Mouse (Mus musculus) urinary bladder, postnatal 10 days (tissue): ENCODE results near the gene Cecr2.
"Not testable (repeated sequence)": the region's sequence is repeated elsewhere in the genome, so short reads cannot be mapped to it uniquely, and the experiment has no call there.

Source experiments
- DNase-seq: peaks from one replicate; pipeline ENCODE4 v3.0.0; 2022; ENCODE audit warnings: low spot score

Gene Cecr2

DNA sequence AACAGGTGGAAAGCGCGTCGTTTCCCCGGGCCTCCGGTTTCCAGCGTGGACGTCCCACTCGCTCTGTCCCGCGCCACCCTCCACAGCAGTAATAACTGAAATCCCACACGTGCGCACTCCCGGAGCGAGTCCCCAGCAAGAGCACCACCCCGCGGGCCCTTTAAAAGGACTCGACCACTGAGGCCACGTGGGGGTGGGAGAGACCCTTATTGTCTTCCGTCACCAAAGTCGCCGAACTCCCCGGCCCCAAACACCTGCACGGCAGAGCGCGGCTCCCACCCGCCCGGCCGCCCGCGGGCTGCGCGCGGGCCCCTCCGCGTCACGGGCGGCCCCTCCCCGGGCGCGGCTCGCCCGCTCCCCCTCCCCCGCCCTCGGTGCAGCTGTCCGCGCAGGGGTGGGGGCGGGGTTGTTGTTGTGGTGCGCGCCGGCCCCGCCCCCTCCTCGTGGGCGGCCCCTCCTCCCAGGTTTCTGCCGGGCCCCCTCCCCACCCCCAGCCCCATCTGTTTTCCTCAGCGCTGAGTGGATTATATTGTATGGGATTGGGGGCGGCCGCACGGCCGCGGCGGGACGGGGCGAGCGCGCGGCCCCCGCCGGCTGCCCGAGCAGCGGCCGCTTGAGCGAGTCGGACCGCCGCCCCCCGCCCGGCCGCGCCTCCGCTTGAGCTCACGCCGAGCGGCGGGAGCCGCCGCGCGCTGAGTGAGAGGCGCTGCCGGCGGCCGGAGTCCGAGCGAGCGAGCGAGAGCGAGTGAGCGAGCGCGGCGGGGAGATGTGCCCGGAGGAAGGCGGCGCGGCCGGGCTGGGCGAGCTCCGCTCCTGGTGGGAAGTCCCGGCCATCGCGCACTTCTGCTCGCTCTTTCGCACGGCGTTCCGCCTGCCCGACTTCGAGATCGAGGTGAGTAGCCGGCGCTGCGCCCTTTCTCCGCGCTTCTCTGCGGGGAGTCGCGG lies at the start of gene Cecr2:
Gene Cecr2 (plus strand): TSS at position 554 of the 945 bp plus-strand sequence.
- DNase-seq, result no peak

- DNase-seq, result no peak
Measured at GRCm38 (mm10) chr6:120617586-120617985, 48.6 kb upstream of the Cecr2 start.

GRCm38 (mm10) chr6:120618518-120619402 lies 47.4 kb upstream of the Cecr2 start:
- no peak for DNase-seq

DNA sequence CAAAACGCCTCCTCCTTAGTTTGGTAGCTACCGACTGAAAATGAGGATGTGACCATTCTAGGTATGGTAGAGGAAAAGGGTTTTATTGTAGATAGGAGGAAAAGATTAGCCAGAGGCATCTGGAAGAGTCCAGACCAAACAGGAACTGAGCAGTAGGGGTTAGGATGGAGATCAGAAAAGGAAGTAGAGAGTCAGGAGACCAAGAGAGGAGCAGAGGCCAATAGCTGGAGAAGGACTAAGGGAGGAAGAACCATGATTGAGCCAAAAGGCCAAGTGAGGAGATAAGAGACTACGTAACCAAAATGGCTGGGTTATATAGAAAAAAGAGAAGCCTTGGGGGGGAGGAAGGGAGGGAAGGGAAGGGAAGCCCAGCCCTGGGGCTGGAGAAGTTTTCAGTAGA lies 46.0 kb upstream of the Cecr2 start:
- DNase-seq, result no peak

GRCm38 (mm10) chr6:120625081-120625480 lies 41.1 kb upstream of the Cecr2 start:
- no peak for DNase-seq

DNA sequence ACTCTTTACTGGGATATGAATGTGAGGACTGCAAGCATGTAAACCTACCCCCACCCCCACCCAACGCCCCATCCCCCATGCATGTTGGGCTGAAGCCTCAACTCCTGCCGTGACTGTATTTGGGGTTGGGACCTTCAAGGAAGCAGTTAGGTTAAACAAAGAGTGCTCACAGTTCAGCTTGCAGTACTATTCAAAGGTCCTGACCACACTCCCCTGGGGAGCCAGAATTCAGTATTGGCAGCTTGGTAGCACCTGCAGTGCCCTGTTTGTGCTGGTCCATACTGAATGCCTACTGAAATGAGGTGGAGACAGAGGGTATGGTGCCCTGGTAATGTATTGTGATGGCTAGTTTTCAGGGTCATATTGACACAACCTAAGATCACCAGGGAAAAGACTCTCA lies 39.1 kb upstream of the Cecr2 start:
- no peak for DNase-seq

DNA sequence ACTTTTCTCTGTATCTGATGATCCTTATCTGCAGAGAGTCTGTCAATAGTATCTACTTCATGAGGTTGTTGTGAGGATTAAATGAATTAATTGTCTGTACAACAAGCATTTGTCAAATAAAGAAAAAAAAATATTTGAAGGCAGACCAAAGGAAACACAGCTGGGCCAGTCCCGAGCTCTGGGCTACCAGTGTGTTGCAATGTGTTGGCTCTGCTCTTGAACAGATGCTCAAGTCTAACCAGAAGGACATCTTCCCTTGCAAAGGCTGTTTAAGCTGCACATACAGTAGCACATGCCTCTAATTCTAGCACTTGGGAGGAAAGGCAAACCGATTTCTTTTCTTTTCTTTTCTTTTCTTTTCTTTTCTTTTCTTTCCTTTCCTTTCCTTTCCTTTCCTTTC lies 37.2 kb upstream of the Cecr2 start:
- no peak for DNase-seq

GRCm38 (mm10) chr6:120635391-120636028 lies 30.7 kb upstream of the Cecr2 start:
- DNase-seq, result no peak

DNA sequence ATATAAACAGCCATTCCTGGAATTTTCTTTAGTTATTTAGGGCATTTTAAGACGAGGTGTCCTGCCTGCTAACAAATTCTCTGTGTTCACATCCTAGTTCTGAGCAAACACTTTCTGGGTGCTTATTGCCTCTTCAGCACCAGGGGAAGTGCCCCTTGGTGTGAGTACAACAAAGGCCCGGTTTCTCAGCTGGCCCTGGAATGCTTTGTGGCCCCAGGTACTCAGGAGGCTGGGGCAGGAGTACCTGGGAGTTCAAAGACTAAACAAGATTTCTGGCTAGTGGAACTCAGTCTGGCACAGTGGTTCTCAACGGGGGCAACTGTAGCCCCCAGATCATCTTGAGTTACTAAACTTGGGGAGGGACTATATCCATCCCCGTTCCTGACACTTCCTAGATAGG lies 26.6 kb upstream of the Cecr2 start:
- no peak for DNase-seq

DNA sequence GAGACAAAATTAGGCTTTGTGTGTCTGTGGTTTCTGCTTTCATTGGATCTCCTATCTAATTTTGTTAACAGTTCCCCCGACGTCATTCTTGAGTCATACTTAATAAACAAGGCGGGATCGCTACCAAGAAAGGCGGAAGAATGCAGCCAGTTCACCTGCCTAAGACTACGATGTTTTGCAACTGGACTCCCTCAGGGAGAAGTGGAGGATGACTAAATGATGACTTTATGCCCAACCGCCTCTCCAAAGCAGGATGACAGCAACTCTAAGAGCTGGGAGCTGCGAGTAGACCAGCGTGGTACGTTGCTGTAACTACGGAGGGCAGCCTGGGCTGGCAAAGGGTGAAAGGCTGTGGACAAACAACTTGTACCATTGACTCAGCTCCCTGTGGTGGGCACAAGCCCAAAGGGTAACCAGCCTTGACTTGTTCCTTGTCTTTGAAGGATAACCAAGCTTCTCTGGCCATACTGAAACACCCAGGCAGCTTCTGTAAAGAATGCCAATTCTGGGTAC lies 24.2 kb upstream of the Cecr2 start:
- no peak for DNase-seq

DNA sequence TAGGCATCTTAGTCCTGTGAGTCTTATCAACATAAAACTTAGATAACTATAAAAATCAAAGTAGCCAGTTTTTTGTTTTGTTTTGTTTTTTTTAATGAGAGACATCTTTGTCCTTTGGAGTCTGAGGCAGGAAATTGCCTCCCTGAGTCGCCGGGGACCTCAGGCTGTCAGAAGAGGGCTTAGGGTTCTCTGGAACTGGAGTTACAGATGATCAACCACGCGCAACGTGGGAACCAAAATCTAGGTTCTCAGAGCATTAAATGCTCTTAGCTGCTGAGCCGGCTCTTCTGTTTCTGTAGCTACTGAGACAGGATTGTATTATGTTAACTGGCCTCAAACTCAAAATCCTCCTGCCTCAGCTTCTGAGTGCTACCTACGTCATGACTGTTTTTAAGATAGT lies 22.4 kb upstream of the Cecr2 start:
- DNase-seq, result no peak

DNA sequence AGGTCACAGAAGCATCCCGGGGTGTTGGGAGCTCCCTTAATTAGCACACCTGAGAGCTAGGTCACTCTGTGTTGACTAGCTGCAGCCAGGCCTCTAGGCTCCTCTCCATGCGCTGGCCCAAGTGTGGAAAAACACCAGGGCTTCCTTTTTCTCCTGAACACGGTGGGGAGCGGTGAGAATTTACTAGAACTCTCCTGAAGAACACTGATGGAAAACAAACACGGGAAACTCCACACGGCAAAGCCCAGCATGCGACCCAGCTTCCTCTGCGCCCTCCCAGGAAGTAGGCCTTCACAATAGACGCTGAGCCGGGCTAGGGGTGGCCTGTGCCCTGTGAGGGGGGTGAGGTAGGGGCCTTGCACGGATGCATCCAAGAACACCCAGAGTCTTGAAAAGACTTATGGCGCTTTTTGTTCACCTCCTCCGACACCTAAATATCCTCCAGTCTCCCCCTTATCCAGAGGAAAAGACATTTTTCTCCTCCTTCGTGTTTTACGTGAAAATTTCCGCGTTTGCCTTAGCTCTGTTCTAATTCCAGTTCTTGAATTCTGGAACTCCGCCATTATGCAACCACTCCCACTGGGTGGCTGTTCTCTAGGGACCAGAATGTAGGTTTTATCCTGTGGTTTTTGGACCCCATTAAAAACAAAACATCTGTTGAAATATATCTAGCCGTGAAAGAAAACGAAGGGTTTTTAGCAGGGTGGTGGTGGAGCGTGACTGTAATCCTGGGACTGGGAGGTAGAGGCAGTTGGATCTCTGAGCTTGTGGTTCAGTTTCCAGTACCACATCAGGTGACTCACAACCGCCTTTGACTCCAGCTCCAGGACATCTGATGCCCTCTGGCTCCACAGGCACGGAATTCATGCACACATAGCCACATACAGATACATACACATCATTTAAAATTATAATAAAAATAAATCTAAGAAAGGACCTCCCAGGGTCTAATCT lies 21.5 kb upstream of the Cecr2 start:
- no peak for DNase-seq

DNA sequence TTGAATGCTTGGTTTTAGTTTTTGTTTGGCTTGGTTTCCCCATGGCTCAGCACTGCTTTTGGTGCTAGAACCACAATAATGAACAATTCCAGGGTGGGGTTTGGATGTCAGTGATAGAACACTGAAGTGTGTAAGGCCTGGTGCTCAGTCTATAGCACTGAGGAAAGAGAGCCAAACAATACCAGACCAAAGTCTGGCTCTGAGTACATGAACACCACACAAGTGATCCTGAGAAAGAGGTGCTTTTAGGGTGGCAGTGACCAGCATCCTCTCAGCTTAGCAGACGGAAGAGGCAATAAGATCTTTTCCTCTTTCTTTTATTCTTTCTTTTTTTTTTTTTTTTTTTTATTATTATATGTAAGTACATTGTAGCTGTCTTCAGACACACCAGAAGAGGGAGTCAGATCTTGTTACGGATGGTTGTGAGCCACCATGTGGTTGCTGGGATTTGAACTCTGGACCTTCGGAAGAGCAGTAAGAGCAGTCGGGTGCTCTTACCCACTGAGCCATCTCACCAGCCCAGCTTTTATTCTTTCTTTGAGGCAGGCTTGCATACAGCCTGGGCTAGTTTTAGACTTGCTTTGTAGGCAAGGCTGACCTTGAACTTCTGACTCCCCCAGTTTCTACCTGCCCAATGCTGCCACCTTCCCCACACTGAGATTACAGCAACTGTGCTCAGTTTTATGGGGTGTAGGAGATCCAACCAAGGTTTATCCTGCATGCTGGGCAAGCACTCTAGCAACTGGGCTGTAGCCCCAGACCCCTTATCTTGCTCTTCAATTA lies 18.7 kb upstream of the Cecr2 start:
- DNase-seq, result not testable (repeated sequence)

DNA sequence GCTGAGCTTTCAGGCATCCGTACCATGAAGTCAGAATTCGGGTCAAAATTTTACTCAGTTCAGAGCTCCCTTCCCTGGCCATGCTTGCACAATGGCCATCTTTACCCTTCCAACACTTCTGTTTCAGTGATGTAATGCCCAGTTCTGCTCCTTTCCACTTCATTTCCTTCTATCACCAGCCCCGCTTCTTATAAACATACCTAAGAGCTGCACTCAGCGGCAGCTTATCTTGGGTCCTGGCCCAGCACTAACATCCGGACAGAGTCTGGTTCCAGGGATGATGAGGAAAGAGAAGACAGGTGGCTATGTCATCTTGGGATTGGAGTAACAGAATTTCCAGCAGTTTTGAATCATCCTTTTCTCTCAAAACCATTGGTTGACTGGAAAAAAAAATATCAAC lies 18.0 kb upstream of the Cecr2 start:
- no peak for DNase-seq

DNA sequence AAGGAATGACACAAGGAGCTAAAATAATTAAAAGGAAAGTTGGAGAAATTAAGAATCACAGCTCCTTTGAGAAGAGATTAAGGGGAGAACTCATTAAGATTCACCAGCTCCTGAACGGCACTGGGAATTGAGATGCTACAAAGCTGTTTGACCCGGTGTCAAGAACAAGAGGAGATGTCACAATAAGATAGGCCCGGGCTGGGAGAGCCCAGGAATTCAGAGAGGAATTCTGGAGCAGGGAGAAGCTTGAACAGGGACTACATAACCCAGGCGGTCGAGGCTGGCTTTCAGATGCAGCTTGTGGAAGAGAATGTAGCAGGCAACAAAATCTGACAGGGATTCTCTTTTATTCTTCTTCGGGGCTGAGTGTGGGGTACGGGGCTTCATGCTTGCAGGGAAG lies 13.5 kb upstream of the Cecr2 start:
- no peak for DNase-seq

GRCm38 (mm10) chr6:120655702-120656101 lies 10.5 kb upstream of the Cecr2 start:
- DNase-seq, result no peak

DNA sequence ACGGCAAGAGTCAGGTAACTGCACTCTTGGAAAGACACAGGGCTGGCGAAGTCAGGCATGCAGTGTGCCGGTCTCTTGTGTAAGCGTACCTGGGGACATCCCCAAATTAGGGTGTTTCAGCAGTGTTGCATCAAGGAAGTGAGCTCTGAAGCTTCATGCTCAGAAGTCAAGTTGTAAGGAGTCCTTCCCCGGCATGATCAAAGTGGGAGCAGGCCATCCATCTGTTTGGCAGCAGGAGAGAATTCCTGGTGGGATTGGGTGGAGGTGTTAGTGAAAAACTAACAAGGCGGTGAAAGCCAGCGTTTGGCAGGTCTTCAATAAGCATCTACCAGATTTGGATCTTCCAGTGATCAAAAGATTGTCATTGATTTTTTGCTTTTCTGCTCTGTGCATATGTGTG lies 7.3 kb upstream of the Cecr2 start:
- no peak for DNase-seq

- no peak for DNase-seq
Measured at GRCm38 (mm10) chr6:120665415-120665815, 754 bp upstream of the Cecr2 start.

GRCm38 (mm10) chr6:120666761-120667421 lies 722 bp downstream of the Cecr2 start:
- no peak for DNase-seq

- DNase-seq, result no peak
Measured at GRCm38 (mm10) chr6:120667422-120667781, 1.2 kb downstream of the Cecr2 start.
